Mouse (Mus musculus): ENCODE data around the gene Arhgap18.
A peak's percentile ranks its signal among the peaks of the same experiment; 100 is the strongest.

The Arhgap18 gene

GRCm38 (mm10) chr10:26780581-26780980, 27.4 kb downstream of the Arhgap18 start:
- peak; percentile 64 for DNase-seq (ENCODE audit: low read depth)

- DNase-seq (ENCODE audit: low read depth), result no peak
Measured at GRCm38 (mm10) chr10:26789680-26790079, 36.5 kb downstream of the Arhgap18 start.

- DNase-seq (ENCODE audit: low read depth), result peak; percentile 58
Measured at GRCm38 (mm10) chr10:26791810-26792209, 38.6 kb downstream of the Arhgap18 start.

GRCm38 (mm10) chr10:26793013-26793412, 39.8 kb downstream of the Arhgap18 start:
- DNase-seq (ENCODE audit: low read depth), result no peak

- no peak for DNase-seq (ENCODE audit: low read depth)
Measured at GRCm38 (mm10) chr10:26796432-26797286, 43.4 kb downstream of the Arhgap18 start.

- peak; percentile 57 for DNase-seq (ENCODE audit: low read depth)
Measured at GRCm38 (mm10) chr10:26797287-26797672, 44.1 kb downstream of the Arhgap18 start.

- peak; percentile 87 for DNase-seq (ENCODE audit: low read depth)
Measured at GRCm38 (mm10) chr10:26798752-26799411, 45.7 kb downstream of the Arhgap18 start.

GRCm38 (mm10) chr10:26799562-26800051, 46.4 kb downstream of the Arhgap18 start:
- peak; percentile 100 for DNase-seq (ENCODE audit: low read depth)

GRCm38 (mm10) chr10:26804351-26804983, 51.2 kb downstream of the Arhgap18 start:
- no peak for DNase-seq (ENCODE audit: low read depth)

GRCm38 (mm10) chr10:26805007-26805406, 51.8 kb downstream of the Arhgap18 start:
- no peak for DNase-seq (ENCODE audit: low read depth)

- DNase-seq (ENCODE audit: low read depth), result peak; percentile 58
Measured at GRCm38 (mm10) chr10:26806092-26806491, 52.9 kb downstream of the Arhgap18 start.

- DNase-seq (ENCODE audit: low read depth), result no peak
Measured at GRCm38 (mm10) chr10:26810059-26810458, 56.8 kb downstream of the Arhgap18 start.

GRCm38 (mm10) chr10:26810810-26811209, 57.6 kb downstream of the Arhgap18 start:
- no peak for DNase-seq (ENCODE audit: low read depth)

GRCm38 (mm10) chr10:26811342-26811741, 58.1 kb downstream of the Arhgap18 start:
- no peak for DNase-seq (ENCODE audit: low read depth)

GRCm38 (mm10) chr10:26815646-26816045, 62.4 kb downstream of the Arhgap18 start:
- DNase-seq (ENCODE audit: low read depth), result no peak

GRCm38 (mm10) chr10:26820326-26820725, 67.1 kb downstream of the Arhgap18 start:
- DNase-seq (ENCODE audit: low read depth), result no peak

GRCm38 (mm10) chr10:26820936-26821335, 67.7 kb downstream of the Arhgap18 start:
- no peak for DNase-seq (ENCODE audit: low read depth)

GRCm38 (mm10) chr10:26823997-26824396, 70.8 kb downstream of the Arhgap18 start:
- no peak for DNase-seq (ENCODE audit: low read depth)

GRCm38 (mm10) chr10:26825246-26825889, 72.1 kb downstream of the Arhgap18 start:
- peak; percentile 41 for DNase-seq (ENCODE audit: low read depth)

- no peak for DNase-seq (ENCODE audit: low read depth)
Measured at GRCm38 (mm10) chr10:26827315-26827714, 74.1 kb downstream of the Arhgap18 start.

GRCm38 (mm10) chr10:26828412-26829137, 75.4 kb downstream of the Arhgap18 start:
- peak; percentile 57 for DNase-seq (ENCODE audit: low read depth)
